Mouse (Mus musculus) intestine, embryonic 14.5 days (tissue): ENCODE results near the gene Ubxn1. TPM values are rescaled to one million over a fixed set of nuclear protein-coding genes. Genes with fewer than 3 reads are reported as not detected.
"Not testable (repeated sequence)": the region's sequence is repeated elsewhere in the genome, so short reads cannot be mapped to it uniquely, and the experiment has no call there.

Experiments used
- ATAC-seq: fragments of 200-750 bp; cut with Nextera tagmentation; replicated peaks from 2 replicates; pipeline ENCODE4 v1.8.0; 2017; ENCODE audit warnings: low read depth, moderate number of reproducible peaks, moderate TSS enrichment, moderate library complexity; ENCODE audit not compliant: low FRiP score, low TSS enrichment
- DNase-seq: peaks from one replicate; pipeline ENCODE4 v3.0.0-alpha.2; 2018; ENCODE audit warnings: low spot score
- H3K27ac ChIP-seq: fragments of 300-500 bp; sonication (generic); 2 replicates; pipeline ENCODE4 v1.5.1; 2014; ENCODE audit warnings: low read depth, mild to moderate bottlenecking, control low read depth
- H3K27me3 ChIP-seq: fragments of 300-500 bp; sonication (generic); replicated peaks from 2 replicates; pipeline ENCODE4 v1.6.1; 2014; ENCODE audit warnings: low read length, control low read depth; ENCODE audit not compliant: control insufficient read depth, insufficient read depth
- H3K36me3 ChIP-seq: fragments of 300-500 bp; sonication (generic); 2 replicates; pipeline ENCODE4 v1.6.1; 2014; ENCODE audit warnings: low read length, control low read depth; ENCODE audit not compliant: control insufficient read depth, insufficient read depth
- H3K4me1 ChIP-seq: fragments of 300-500 bp; sonication (generic); replicated peaks from 2 replicates; pipeline ENCODE4 v1.6.1; 2014; ENCODE audit warnings: low read length, control low read depth, mixed read lengths; ENCODE audit not compliant: control insufficient read depth, insufficient read depth
- H3K4me2 ChIP-seq: fragments of 300-500 bp; sonication (generic); 2 replicates; pipeline ENCODE4 v1.6.1; 2014; ENCODE audit warnings: low read length
- H3K4me3 ChIP-seq: fragments of 300-500 bp; sonication (generic); 2 replicates; pipeline ENCODE4 v1.5.1; 2014; ENCODE audit warnings: low read depth, low read length, control low read depth, mixed read lengths
- H3K9ac ChIP-seq: fragments of 300-500 bp; sonication (generic); 2 replicates; pipeline ENCODE4 v1.6.1; 2014; ENCODE audit warnings: mild to moderate bottlenecking, low read length
- H3K9me3 ChIP-seq: fragments of 300-500 bp; sonication (generic); 2 replicates; pipeline ENCODE4 v1.6.1; 2016; ENCODE audit warnings: low read length, control low read depth; ENCODE audit not compliant: control insufficient read depth
- WGBS: fragments of 180-500 bp; shearing (Covaris S2); extraction: QIAGEN DNeasy Blood & Tissue Kit; methylation state at CpG from one replicate; pipeline ENCODE4 v1.1.7; 2014; 5-methylcytosine and 5-hydroxymethylcytosine counted together
- polyA plus RNA-seq: library from polyadenylated mRNA; unstranded; fragments of >200 nt; fragmentation: Nextera tagmentation; extraction: Ambion mirVana; gene quantifications from 2 replicates; pipeline ENCODE4 v1.2.1, GENCODE M21; 2014

The Ubxn1 gene
- polyA plus RNA-seq, 1 experiment from 2014 or later = 162 TPM

DNA sequence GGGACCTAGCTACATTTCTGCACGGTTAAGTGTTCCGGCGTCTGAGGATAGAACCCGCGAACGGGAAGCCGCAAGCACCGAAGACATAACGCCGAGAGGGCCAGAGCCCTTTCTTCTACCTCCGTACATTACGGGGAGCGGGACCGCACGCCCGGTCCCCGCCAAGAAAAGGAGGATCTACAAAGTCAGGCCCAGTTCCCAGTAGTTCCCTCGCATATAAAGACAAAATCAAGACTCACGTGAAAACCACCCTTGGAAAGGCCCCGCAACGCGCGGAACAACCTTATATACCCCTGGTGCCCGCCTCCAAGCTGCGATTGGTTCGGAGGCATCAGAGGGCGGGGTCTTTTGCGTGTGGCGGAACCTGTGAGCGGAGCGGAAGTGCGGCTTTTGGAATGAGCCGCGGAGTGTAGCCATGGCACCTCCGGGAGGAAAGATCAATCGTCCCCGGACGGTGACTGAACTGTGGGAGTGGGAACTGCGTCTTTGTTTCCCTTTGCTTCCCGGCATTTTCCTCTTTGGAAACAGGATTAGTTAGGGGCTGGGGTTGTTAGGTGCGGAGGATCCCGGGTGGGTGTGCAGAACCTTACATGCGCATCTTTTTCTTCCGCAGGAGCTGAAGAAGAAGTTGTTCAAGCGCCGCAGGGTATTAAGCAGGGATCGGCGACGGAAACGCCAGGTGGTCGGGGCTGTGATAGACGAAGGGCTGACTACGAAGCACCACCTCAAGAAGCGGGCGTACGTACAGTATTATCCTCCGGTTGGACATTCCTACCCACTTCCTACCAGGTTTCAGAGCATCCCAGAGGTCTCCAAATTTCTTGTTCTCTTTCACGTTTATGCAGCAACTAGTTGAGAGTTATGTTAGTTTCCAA is 17.5 kb downstream of the Ubxn1 start, which contains the start of the genes 1810009A15Rik and Gm49416:
1810009A15Rik (plus strand) TSS at position 343 of the 875 bp plus-strand sequence.
Gm49416 (plus strand) TSS at position 416 of the 875 bp plus-strand sequence.
- Histone ChIP-seq H3K27ac (peak within 1 kb of the TSS; percentile 88), H3K36me3 (peaks cover 15% of the 10 kb centered on the region), H3K27me3 (no peaks in the 10 kb centered on the region), H3K4me2 (peak within 1 kb of the TSS; percentile 85), H3K9ac (peak within 1 kb of the TSS; percentile 97), H3K4me3 (peak within 1 kb of the TSS; percentile 79), H3K9me3 (no peaks in the 10 kb centered on the region), H3K4me1 (peaks cover 13% of the 10 kb centered on the region)
- ATAC-seq (peak; percentile 93), DNase-seq (peak; percentile 97)
- WGBS = under 1% methylated on average over 58 of the region's 58 CpGs

DNA sequence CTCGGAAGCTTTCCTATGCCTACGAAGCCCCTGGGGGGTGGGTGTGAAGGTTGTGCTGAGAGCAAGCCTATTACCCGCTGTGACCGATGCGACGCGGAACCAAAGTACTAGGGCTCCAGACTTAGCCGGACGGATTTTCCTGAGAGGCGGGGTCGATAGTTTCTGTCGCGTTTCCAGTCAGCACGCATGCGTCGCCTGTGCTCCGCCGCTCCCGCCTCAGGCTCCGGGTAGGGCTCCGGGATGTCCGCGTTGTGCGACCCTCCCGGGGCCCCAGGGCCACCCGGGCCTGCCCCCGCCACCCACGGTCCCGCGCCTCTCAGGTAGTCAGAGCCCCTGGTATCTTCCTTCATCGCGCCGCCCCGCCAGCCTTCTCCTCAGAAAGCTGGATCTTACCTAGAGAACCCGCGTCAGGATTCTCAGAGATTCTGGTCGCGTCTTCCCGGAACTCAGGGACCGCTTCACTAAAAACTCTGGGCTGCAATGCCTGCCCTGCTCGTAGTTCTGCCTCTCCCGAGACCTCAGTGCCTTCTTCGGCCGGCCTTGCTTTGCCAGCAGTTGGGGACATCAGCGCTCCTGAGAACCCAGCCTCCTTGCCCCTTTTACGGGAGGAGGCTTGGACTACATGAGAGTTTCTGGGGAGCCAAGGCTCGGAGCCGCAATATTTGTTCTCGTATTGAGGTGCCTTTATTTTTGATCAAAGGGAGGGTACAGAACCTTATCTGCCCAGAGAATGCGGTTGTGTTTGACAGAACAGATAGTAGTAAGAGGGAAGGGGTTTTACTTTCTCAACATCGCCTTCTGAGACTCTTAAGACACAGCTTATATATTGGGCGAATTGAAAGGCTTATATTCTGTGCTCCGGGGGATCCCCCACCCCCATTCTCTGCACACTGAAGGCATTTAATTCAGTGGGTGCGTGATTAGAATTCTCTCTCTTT is 21.8 kb downstream of the Ubxn1 start, which contains the start of gene Ints5:
Ints5 (plus strand) TSS at position 177 of the 938 bp plus-strand sequence.
- ATAC-seq = peak; percentile 41

DNA sequence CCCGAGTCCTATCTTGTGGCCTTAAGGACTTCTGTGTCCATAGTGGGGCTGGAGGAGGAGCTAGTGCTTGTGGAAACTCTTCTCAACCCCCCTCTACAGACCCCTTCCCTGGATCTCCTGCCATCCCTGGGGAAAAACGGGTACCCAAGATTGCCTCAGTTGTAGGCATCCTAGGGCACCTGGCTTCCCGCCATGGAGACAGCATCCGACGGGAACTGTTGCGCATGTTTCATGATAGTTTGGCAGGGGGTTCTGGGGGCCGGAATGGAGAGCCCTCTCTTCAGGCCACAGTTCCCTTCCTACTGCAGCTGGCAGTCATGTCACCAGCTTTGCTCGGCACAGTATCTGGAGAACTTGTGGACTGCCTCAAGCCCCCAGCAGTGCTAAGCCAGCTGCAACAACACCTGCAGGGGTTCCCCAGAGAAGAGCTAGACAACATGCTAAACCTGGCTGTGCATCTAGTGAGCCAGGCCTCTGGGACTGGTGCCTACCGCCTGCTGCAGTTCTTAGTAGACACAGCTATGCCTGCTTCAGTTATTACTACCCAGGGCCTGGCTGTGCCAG is 24.2 kb downstream of the Ubxn1 start:
- WGBS = 92% methylated on average over 9 of the region's 9 CpGs
- Histone ChIP-seq H3K4me1 (peaks cover 21% of the 10 kb centered on the region), H3K27ac (no peak overlapping the region), H3K9ac (no peak overlapping the region), H3K36me3 (peaks cover 38% of the 10 kb centered on the region), H3K27me3 (no peaks in the 10 kb centered on the region), H3K9me3 (no peaks in the 10 kb centered on the region), H3K4me2 (no peak overlapping the region), H3K4me3 (no peak overlapping the region)
- DNase-seq = no peak
- ATAC-seq = no peak

More for the DNA sequence above, 21.8 kb downstream of the Ubxn1 start, which contains the start of gene Ints5:
- no peaks in the 10 kb centered on the region for H3K9me3 ChIP-seq
- H3K4me2 ChIP-seq = peak within 1 kb of the TSS; percentile 92
- peaks cover 12% of the 10 kb centered on the region for H3K4me1 ChIP-seq
- peak; percentile 94 for DNase-seq
- H3K27ac ChIP-seq = peak within 1 kb of the TSS; percentile 60
- peaks cover 41% of the 10 kb centered on the region for H3K36me3 ChIP-seq
- 2% methylated on average over 54 of the region's 54 CpGs for WGBS
- peak within 1 kb of the TSS; percentile 91 for H3K4me3 ChIP-seq
- peak within 1 kb of the TSS; percentile 64 for H3K9ac ChIP-seq
- no peaks in the 10 kb centered on the region for H3K27me3 ChIP-seq

DNA sequence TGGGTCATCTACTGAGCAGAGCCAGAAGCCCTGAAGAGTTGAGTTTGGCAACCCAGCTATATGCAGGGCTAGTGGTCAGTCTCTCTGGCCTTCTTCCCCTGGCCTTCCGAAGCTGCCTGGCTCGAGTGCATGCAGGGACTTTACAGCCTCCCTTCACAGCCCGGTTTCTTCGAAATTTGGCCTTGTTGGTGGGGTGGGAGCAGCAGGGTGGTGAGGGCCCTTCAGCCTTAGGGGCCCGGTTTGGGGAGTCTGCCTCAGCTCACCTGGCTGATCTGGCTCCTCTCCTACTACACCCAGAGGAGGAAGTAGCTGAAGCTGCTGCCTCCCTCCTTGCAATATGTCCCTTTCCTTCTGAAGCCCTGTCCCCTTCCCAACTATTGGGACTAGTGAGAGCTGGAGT is 24.9 kb downstream of the Ubxn1 start:
- H3K4me3 ChIP-seq, ATAC-seq, H3K9me3 ChIP-seq, H3K4me2 ChIP-seq, H3K27me3 ChIP-seq, DNase-seq, H3K9ac ChIP-seq, H3K27ac ChIP-seq: not testable (repeated sequence)
- H3K36me3 ChIP-seq = peaks cover 32% of the 10 kb centered on the region
- H3K4me1 ChIP-seq = peaks cover 21% of the 10 kb centered on the region
- 88% methylated on average over 5 of the region's 5 CpGs for WGBS

DNA sequence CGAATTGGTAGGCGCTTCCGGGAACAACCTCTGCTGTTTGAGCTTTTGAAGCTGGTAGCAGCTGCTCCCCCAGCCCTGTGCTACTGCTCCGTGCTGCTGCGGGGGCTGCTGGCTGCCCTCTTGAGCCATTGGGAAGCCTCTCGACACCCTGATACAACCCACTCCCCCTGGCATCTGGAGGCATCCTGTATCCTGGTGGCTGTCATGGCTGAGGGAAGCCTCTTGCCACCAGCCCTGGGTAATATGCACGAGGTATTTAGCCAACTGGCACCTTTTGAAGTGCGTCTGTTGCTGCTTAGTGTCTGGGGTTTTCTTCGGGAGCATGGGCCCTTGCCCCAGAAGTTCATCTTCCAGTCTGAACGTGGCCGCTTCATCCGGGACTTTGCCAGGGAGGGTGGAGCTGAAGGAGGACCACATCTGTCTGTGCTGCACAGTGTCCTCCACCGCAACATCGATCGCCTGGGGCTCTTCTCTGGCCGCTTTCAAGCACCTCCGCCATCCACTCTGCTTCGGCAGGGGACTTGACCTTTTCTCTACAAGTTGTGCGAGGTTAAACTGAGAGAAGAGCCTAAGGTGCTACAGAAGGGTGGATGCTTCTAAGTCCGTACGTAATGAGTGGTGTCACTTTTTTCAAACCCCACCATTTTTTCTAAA is 26.0 kb downstream of the Ubxn1 start:
- peaks cover 21% of the 10 kb centered on the region for H3K4me1 ChIP-seq
- H3K4me3 ChIP-seq = peak overlapping the region; percentile 96
- H3K27me3 ChIP-seq, H3K9me3 ChIP-seq: not testable (repeated sequence)
- peak overlapping the region; percentile 58 for H3K4me2 ChIP-seq
- H3K36me3 ChIP-seq = peaks cover 33% of the 10 kb centered on the region
- ATAC-seq (peak; percentile 30), DNase-seq (peak; percentile 66)
- H3K9ac ChIP-seq = peak overlapping the region; percentile 97
- WGBS = 25% methylated on average over 21 of the region's 21 CpGs
- H3K27ac ChIP-seq = peak overlapping the region; percentile 84

DNA sequence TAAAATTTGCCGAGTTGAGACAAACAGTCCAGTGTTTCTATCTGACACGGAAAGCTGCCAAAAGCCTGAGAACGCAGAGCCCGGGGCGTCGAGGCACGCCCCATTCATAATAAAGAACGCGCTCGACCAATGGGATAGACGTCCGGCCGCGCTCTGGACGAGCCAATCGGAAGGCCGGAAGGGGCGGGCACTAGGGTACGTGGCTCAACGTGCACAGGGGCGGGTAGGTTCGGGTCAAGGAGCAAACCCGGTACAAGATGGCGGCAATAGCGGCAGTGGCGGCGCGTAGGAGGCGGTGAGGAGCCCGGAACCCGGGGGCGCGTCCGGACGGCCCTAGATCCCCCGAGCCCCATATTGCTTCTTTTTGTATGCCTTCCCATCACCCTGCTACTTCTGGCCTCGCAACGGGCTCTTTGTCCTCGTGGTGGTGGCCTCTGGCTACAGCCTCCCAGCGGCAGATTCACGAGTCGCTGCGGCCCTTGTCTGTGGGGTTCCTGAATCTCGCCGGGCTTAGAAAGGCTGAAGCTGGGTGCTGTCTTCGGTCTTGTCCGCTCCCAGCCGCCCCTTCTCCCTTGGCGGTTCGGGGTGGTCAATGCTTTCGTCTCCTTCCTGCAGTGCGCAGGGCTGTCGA is 26.7 kb downstream of the Ubxn1 start, which contains the start of gene Ganab:
Ganab (plus strand) TSS at position 207 of the 631 bp plus-strand sequence.
- peak within 1 kb of the TSS; percentile 84 for H3K27ac ChIP-seq
- H3K9me3 ChIP-seq = no peaks in the 10 kb centered on the region
- H3K36me3 ChIP-seq = peaks cover 37% of the 10 kb centered on the region
- peaks cover 21% of the 10 kb centered on the region for H3K4me1 ChIP-seq
- H3K4me2 ChIP-seq = peak within 1 kb of the TSS; percentile 85
- H3K4me3 ChIP-seq = peak within 1 kb of the TSS; percentile 96
- peak; percentile 95 for DNase-seq
- WGBS = under 1% methylated on average over 53 of the region's 53 CpGs
- no peaks in the 10 kb centered on the region for H3K27me3 ChIP-seq
- peak within 1 kb of the TSS; percentile 97 for H3K9ac ChIP-seq
- ATAC-seq = peak; percentile 98

DNA sequence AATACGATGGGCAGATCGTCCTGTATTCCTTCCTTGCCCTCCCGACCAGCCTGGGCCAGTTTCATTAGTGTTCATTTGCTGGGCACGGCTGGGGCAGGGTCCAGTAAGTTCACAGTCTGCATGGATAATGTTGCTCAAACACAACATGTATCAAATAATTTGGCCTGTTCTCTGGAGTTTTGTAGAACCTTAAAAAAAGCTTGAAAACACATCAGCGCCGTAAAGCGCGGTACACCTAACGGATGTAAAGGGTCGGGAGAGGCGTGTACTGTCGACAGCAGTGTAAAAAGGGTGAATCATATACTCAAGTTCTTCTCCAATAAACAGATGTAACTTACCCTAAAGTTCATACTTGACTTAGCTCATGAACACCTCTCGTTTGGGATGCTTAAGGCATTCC is 27.3 kb downstream of the Ubxn1 start:
- Histone ChIP-seq H3K4me2 (peak overlapping the region; percentile 85), H3K4me3 (peak overlapping the region; percentile 96), H3K4me1 (peaks cover 21% of the 10 kb centered on the region), H3K27me3 (no peaks in the 10 kb centered on the region), H3K36me3 (peaks cover 43% of the 10 kb centered on the region), H3K9me3 (no peaks in the 10 kb centered on the region), H3K9ac (peak overlapping the region; percentile 97), H3K27ac (peak overlapping the region; percentile 84)
- 4% methylated on average over 13 of the region's 13 CpGs for WGBS
- ATAC-seq = no peak
- DNase-seq = no peak
